Mouse (Mus musculus): ENCODE data around the gene Rin1. TPM values are rescaled to one million over a fixed set of nuclear protein-coding genes. Genes with fewer than 3 reads are reported as not detected.

The Rin1 gene
- total RNA-seq, 4 experiments from 2014 or later, result 0.79 to 2.6 (median 2.0) TPM

DNA sequence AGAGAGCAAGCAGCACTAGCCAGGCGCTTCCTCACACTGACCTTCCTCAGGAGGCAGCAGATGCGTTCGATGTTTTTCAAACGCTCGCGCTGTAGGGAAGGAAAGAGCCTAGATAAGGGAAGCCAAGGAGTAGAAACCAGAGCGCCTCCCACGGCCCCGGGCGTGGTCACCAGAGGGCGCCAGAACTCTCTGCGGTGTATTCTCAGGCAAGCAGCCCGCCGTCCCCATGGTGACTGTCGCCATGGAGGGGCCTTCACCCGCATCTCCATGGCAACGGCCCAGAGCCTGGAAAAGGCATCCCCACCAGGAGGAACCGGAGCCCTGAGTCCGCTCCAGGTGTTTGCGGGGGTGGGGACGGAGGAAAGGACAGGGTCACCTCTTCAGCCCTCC is 44.0 kb downstream of the Rin1 start:
- DNase-seq (ENCODE audit: low spot score), result peak; percentile 80

DNA sequence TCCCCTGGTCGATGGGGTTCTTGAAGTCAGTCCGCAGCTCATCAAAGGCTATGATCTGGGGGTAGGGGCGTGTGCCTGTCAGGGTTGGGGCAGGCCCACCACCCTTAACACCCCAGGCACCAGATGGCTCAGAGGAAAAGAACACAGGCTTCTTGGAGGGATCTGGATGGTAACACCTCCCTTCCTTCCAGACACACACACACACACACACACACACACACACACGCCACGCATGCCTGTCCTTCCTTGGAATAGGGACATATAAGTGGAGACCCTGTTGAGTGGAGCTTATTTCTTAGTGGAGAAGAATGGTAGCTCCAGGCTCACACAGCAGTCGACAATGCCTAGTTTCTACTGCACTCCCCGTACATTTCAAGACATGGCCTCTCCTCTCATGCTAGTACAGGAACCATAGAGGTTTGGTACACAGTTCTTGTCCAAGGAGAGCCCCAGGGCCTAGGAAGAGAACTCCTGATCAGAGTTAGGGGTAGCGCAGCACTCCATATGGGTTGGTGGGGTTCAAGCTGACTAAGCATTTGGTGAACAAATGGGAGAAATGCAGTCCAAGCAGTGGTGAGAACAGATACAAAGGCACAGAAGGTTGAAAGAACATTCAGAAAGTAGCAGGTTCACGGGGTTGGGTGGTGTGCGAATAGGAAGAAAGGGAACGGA is 44.6 kb downstream of the Rin1 start:
- no peak for DNase-seq (ENCODE audit: low spot score)

DNA sequence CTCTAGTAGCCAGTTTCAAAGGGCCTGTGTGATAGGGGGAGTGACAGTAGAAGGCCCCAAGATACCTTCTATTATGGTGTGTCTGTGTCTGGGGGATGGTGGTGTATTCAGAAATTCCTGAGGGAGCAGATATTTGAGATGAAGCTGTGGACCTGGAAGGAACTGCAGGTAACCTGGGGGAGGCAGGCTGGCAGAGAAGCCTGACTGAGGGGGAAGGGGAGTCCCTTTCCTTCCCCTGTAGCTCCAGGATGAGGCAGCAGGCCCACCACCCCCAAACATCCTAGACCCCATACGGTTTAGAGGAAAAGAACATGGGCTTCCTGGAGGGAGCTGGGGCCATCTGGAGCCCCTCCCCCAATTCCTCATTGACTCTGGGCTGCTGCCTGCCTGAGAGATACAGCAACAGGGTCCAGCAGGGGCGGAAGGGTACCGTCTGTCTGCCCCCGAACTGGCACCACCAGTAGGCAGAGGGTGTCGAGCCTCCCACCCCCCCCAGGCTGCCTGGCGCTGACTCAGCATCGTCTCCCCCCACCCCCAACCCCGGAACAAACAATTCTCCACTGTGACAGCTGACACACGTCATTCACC is 45.7 kb downstream of the Rin1 start:
- no peak for DNase-seq (ENCODE audit: low spot score)

DNA sequence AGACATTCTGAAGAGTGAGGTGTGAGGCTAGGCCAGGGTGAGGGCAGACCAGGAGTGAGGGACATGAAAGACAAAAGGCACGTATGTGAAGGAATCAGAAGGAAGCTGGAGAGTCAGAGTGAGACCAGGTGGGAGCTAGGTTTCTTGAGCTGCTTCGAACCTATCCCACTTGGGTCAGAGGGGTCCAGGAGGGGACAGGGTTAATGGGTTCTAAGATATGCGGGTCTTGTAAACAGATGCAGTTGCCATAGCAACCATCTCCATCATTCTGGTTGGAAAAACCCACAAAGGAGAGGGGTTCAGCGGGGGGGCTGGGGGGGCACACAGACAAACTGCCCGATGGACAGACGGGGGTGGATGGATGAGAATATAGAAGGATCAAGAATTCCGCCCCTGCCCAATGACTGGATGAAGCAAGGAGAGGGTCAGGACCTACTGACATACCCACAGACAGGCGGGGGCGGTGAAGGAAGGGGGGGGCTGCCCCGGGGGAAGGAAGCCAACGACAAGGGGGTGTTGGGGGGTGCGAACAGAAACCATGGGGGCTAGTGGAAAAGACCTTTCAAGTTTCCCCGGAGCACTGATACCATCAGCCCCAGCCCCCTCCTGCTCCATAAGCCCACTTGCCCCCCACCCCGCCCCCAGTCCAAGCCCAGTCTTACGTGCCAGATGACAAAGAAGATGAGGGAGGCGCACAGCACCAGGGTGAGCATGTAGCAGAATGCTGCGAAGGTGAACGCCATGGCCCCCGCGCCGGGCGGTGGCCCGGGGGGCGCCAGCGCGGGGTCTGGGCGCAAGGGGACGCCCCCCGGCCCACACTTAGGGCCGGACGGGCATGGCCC is 47.5 kb downstream of the Rin1 start:
- DNase-seq (ENCODE audit: low spot score), result no peak

DNA sequence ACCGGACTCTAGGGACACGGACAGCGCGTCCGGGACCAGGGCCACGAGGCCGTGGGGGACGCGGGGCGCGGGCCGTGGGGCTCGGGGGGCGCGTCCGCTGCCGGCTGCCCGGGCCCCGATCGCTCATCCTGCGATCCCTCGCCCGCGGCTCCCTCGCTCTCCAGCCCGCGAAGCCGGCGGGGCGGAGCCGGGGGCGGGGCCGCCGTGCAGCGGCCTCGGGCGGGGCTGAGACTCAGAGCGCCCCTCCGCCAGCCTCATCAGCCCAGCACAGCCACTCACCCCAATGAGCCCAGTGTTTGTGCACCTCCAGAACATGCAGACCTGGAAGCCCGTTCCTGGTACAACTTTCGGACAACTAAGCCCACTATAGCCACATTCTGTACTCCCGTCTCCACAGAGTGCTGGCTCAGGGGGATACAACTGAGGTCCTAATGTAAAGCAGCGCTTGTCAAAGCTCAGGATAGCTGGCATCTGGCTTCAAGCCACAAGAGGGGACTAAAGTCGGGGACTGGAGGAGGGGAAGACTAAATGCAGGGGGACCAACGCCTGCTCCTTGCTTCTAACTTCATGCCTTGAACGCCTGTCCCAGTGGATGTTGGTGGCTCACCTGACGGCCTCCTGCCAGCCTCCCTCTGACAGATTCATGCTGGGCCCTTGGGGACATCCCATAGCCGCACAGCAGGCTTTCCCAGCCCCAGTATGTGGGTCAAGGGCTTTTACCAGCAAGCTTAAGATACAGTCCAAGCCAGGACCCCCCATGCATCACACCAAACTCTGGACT is 48.3 kb downstream of the Rin1 start, which contains the start of gene Cnih2:
Gene Cnih2 (minus strand): TSS at position 159 of the 781 bp plus-strand sequence.
- no peak for DNase-seq (ENCODE audit: low spot score)

DNA sequence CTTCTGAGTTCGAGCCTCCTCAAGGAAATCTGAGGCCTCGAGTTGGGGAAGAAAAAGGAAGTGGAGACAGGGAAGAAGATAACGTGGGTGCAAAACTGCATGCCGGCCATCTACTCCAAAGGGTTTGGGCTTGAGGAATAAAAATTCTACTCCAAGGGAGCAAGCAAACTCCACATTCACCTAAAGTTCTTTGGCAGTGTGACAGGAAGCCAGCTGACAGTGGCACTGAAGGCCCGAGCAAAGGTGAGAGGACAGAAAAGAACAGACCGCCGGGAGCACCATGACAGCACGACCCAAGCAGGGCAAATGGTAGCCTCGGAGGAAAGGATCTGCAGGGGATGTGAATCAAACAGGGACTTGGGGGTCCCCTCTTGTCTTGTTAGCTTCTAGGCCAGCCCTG is 55.8 kb downstream of the Rin1 start:
- no peak for DNase-seq (ENCODE audit: low spot score)

Other genes with a start within 250 kb of the Rin1 start
- 10 to 100 TPM; 10.8 to 23.0 (median 16.2) TPM for gene Gm21992, start 238.9 kb upstream of the Rin1 start, total RNA-seq (2022)
- gene Rbm14, start 238.8 kb upstream of the Rin1 start, total RNA-seq (2022), result 10 to 100 TPM; 16.4 to 23.3 (median 17.3) TPM
- 10 to 100 TPM; 22.2 to 32.1 (median 28.6) TPM for gene Ccs, start 211.1 kb upstream of the Rin1 start, total RNA-seq (2022)
- gene Ccdc87, start 211.1 kb upstream of the Rin1 start, total RNA-seq (2022), result under 1 TPM in 2 of 4 experiments, not detected in 2; 0.09 to 0.14 TPM
- gene Ctsf, start 195.4 kb upstream of the Rin1 start, total RNA-seq (2022), result 10 to 100 TPM; 77.7 to 86.2 (median 81.6) TPM
- gene Actn3, start 172.6 kb upstream of the Rin1 start, total RNA-seq (2022), result 1 to 10 TPM; 2.0 to 4.3 (median 2.6) TPM
- gene Zdhhc24, start 171.8 kb upstream of the Rin1 start, total RNA-seq (2022), result 1 to 10 TPM; 2.8 to 4.2 (median 3.4) TPM
- gene Bbs1, start 143.9 kb upstream of the Rin1 start, total RNA-seq (2022), result 1 to 10 TPM; 2.6 to 3.2 (median 2.9) TPM
- 10 to 100 TPM; 17.0 to 20.0 (median 18.3) TPM for gene Dpp3, start 122.2 kb upstream of the Rin1 start, total RNA-seq (2022)
- 1 to 10 TPM; 3.8 to 7.6 (median 5.2) TPM for gene Peli3, start 107.4 kb upstream of the Rin1 start, total RNA-seq (2022)
- 10 to 100 TPM; 62.8 to 74.0 (median 69.9) TPM for gene Mrpl11, start 88.3 kb upstream of the Rin1 start, total RNA-seq (2022)
- gene Npas4, start 60.2 kb upstream of the Rin1 start, total RNA-seq (2022), result under 1 TPM in 1 of 4 experiments, not detected in 3; 0.08 TPM
- gene Slc29a2, start 26.6 kb upstream of the Rin1 start, total RNA-seq (2022), result 10 to 100 TPM in 2 of 4 experiments, 1 to 10 TPM in 2; 8.8 to 11.9 (median 10.6) TPM
- gene B4gat1, start 11.7 kb upstream of the Rin1 start, total RNA-seq (2022), result 10 to 100 TPM; 45.0 to 47.2 (median 45.6) TPM
- gene AC124502.3, start 11.6 kb upstream of the Rin1 start, total RNA-seq (2022), result 1 to 10 TPM; 2.4 to 3.4 (median 2.6) TPM
- gene Brms1, start 9.1 kb upstream of the Rin1 start, total RNA-seq (2022), result 10 to 100 TPM; 13.0 to 17.6 (median 15.6) TPM
- gene Cd248, start 17.6 kb downstream of the Rin1 start, total RNA-seq (2022), result 1 to 10 TPM; 6.8 to 9.3 (median 8.7) TPM
- gene Tmem151a, start 35.0 kb downstream of the Rin1 start, total RNA-seq (2022), result 1 to 10 TPM; 2.1 to 3.9 (median 3.2) TPM
- gene Yif1a, start 38.1 kb downstream of the Rin1 start, total RNA-seq (2022), result 100 to 1,000 TPM; 104 to 113 (median 111) TPM
- gene Cnih2, start 48.0 kb downstream of the Rin1 start, total RNA-seq (2022), result under 1 TPM in 2 of 4 experiments, not detected in 2; 0.19 to 0.27 TPM
- 100 to 1,000 TPM; 185 to 214 (median 210) TPM for gene Rab1b, start 56.6 kb downstream of the Rin1 start, total RNA-seq (2022)
- 10 to 100 TPM; 52.1 to 60.3 (median 58.6) TPM for gene Klc2, start 68.1 kb downstream of the Rin1 start, total RNA-seq (2022)
- gene Pacs1, start 222.6 kb downstream of the Rin1 start, total RNA-seq (2022), result 10 to 100 TPM; 18.6 to 21.9 (median 20.8) TPM
- gene Sf3b2, start 245.0 kb downstream of the Rin1 start, total RNA-seq (2022), result 100 to 1,000 TPM; 108 to 125 (median 119) TPM
- 10 to 100 TPM; 22.3 to 32.9 (median 25.1) TPM for gene Gal3st3, start 247.8 kb downstream of the Rin1 start, total RNA-seq (2022)

Data from heart, adult 8-10 months (tissue).